Mouse (Mus musculus) adrenal gland, adult 2 months (tissue): ENCODE measurements around the gene Tnp1. TPM values are rescaled to one million over a fixed set of nuclear protein-coding genes. Genes with fewer than 3 reads are reported as not detected.

Source experiments
- DNase-seq: peaks from one replicate; pipeline ENCODE4 v3.0.0; 2021
- long read RNA-seq: library from polyadenylated mRNA; stranded (forward); transcript quantifications from one replicate; pipeline ENCODE4 v2.0.0, GENCODE M21; 2021
- polyA plus RNA-seq: library from polyadenylated mRNA; depleted of rRNA; stranded (reverse); fragments of >200 nt; gene quantifications from 2 replicates; pipeline ENCODE4 v1.2.3, GENCODE M21; 2012; rRNA removed
- total RNA-seq, 2 experiments: library from RNA; stranded (reverse); gene quantifications; 2 replicates each; pipeline ENCODE4 v1.2.3; 2021

Gene Tnp1
- not detected for total RNA-seq
- not detected in 2 replicates for polyA plus RNA-seq
- long read RNA-seq = 0 reads

DNA sequence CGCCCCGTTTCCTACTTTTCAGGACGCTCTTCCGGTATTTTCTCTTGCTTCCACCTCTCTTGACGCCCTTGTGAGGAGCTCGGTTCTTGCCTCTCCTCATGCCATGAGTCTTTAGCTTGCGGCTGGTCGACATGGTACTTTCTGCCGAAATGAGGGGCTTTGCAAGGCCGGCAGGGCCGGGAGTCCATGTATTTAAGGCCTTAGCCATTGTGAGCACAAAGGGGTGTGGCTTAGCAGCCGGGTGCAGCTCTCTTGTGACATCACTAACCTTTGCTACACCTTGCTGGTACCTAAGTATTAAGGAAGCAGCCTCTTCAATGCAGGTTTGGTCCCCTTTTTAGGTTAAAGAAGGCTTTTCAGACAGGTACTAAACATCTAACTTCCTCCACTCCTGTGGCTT lies at the start of gene Tnp1:
Gene Tnp1, minus strand, starts transcription at position 179 of the 400 bp plus-strand sequence.
- DNase-seq = no peak

DNA sequence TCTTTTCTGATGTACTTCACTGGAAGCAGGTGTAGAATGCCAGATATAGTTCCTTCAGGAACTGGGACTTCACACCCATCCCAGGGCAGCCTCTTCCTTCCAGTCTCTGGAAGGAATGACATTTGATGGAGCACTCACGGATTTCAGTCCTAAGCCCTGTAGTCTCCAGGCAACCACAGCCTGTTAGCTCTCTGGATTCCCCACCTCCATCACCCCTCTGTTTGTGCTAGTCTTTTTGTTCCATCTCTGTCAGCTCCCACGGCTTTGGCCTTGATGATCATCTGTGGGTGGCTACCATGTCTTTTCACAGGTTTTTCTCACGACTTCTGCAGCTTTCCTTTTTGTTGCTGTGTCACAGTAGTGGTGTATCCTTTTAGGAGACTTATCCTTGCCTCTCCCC lies 48.6 kb upstream of the Tnp1 start:
- DNase-seq = no peak

DNA sequence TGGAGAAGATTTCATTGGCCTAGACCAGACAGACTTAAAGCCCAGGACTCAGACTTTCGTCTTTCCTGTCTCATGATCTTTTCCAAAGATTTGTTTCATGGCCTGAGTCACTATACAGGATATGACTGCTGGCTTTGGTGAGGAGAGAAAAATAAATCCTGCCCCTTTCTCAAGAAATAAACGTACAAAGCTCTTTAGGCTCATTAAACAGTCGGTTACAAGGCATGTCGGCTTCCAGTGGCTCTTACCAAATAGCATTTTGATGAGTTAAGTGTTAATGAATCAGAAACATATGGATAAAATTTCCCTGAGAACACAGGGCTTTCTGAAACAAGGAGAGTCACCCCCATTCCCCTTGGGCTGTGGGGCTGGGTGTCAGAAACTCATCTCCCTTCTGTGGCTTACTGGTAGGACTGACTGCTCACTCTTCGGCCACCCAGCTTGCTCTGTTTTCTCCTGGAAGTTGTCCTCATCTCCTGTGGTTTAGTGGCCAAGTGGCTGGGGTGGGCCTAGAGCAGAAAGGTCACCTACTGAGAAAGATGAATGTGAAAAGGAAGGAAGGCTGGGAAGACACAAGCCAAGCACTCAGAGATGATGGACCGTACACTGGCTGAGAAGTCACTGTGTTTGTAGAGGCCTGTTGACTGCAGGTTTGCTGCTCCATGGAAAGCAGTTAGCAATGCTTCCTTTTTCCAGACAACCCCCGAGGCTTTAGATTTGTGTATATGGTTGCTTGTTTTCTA lies 46.0 kb upstream of the Tnp1 start:
- DNase-seq = no peak

DNA sequence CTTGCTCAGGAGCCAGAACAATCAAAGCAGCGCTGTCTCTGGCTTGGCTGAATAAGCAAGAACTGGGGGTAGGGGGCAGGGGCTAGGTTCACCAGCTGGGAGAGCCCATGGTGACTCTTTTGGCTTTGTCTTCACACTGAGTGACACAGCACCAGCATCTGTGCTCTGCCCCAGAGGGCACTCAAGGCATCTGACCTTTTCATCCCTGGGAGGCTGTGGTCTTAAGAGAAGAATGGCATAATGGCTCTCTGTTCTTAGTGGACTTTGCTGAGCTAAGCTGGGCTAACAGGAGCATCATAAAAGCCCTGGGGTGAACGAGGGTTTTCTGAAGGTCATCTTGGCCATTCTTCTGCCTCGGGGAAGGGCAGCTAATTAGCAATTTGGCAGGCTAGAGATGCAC lies 44.6 kb upstream of the Tnp1 start:
- no peak for DNase-seq

DNA sequence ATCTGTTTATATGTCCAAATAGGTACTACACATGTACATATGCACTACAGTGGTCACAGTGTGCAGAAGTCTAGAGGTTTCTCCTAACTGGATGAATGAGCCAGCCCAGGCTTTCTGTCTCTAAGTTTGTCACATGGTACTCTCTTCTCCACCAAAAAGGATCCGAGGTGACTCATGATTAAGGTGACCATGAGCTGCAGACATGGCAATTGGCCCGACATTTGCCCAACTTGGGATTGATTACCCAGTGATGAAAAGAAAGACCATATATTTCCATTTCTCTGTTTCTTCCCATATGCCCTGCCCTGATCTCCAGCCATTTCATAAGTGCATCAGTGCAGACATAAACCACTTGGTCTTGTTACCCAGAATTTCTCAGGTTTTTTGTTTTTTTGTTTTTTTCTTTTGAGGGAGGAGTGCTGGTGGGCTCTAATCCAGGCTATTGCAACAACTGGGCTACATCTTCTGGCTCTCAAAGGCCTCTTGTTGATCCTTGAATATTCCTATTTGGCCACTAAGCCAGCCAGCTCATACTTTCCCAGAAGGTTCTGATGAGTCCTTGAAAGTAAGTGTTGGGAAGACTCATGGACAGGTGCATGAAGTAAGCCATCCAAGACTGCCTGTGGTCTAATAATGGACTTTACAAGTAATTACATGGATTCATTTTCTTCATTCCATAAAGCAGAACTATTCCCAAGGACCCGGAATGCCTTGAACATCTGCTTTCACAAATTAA lies 40.7 kb upstream of the Tnp1 start:
- DNase-seq = peak; percentile 56

DNA sequence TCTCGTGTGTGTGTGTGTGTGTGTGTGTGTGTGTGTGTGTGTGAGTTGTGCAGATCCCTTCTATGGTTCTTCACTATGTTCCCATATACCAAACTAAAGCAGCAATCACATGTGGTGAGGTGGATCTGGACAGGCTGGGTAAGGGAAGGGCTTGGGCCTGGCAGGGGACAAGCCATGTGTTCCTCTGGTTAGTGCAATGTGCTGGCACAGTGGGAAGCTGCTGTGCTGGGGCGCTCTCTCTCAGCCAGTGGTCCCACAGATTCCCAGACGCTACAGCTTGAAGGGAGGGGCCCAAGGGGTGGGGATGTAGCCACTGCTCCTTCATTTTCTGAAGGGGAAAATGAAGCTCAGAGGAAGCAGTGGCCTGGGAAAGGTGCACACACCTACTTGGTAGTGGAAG lies 40.1 kb upstream of the Tnp1 start:
- no peak for DNase-seq

DNA sequence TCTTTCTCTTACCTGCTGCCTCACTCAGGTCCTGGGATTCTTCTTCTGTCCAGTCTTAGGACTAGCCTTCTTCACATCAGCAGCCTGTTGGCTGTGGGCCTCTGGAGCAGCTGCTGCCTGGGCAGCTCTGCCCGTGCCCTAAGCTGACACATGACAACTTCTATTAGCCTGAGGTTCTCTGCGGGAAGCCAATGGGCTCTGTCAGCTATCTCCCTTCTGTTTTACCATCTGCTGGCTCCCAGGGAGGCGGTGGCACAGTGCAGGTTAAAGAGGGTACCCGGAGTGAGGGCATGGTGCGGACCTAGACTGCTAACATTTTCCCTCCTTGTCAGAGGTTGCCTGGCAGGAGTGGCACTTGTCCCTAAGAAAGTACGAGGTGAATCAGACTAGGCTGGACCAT lies 39.5 kb upstream of the Tnp1 start:
- DNase-seq = no peak

DNA sequence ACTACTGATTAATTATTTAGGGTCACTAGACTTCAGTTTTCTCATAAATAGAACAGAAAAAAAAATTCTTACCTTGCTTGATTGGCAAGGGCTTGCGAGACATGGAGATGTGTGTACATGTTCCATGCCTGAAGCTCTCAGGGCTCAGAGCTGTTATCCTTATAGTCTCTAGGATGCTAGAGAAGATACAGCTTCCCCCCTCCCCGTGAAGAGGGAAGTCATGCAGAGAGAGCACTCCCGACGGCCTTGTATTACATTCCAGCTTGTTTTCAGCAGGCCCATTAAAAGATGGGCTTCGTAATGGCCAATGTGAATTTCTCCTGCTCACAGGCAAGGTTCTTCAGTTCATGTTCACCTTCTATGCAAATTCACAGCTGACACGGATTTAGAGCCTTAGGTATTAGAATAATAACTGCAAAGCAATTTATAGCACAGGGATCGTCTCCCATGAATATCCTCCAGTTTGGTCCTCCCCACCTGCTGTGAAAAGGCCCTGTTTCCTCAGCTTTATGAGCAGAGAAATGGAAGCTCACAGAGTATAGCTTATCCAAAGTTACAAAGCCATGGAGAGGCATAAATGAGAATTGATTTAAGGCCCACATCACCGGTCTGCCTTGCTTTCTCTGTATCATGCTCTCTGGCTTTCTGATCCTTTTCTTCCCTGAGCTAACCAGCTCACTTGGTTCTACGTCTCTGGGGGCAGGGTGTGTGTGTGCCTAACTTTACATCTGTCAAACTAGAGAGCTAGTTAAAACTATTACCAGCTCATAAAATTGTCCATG lies 38.0 kb upstream of the Tnp1 start:
- DNase-seq = no peak

DNA sequence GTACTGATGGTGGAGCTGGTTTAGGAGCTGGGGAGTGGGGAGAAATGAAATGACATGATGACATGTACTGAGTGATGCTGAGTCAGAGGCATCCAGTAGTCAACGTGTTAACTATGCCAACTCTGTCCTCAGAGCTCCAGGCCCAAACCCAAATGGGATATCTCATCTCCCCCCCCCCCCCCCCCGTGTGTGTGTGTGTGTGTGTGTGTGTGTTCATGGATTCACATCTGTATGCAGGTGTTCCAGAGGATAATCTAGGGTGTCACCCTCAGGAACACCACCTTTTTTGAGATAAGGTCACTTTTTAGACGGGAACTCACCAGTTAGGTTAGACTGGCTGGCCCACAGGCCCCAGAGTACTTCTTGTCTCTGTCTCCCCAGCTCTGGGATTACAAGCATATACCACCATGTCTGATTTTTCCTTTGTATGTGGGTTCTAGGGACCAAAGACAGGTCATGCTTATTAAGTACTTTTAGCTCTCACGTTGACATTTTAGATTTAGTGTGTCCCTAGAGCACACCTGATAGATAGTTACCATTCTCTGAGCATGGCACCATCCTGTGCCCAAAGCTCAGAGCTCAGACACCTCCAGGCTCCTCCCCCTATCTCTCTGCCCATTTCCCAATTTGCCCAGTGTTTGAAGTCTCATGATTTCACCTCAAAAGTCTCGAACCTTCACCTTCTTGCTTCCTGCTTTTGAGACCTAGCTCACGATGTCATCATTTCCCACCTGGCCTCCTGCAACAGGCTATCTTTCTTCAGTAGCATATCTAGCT lies 31.4 kb upstream of the Tnp1 start:
- DNase-seq = no peak

DNA sequence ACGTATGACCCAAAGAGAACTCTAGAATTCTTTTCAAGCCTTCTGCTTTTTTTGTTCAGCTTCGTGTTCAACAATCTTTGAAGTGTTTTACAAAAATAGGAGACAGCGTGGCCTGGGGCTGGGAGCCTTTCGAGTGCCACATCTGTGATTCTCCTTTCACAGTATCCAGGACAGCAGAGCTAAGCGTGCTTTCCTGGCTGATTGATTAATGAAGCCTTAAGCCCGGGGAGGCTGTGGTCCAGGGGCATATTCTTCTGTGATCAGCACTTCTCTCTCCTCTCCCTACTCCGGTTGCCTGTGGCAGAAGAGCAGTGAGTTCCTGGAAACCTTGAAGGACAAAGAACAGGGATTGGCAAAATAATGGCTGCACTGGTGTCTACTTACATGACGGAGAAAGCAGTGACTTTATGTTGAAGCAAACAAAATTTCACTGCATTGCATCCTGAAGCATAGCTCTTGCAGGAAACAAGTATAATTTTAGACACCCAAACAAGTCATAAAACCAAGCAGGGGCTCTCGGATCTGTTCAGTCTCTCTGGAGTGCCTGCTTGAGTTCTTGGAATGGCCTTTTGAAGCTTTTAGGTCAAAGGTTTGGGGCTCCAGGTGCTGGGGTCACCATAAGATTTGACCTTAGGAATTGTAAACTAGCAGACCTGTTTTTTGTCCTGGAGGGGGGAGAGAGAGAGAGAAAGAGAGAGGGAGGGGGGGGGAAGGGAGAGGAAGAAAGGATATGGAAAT lies 30.4 kb upstream of the Tnp1 start:
- DNase-seq = no peak

DNA sequence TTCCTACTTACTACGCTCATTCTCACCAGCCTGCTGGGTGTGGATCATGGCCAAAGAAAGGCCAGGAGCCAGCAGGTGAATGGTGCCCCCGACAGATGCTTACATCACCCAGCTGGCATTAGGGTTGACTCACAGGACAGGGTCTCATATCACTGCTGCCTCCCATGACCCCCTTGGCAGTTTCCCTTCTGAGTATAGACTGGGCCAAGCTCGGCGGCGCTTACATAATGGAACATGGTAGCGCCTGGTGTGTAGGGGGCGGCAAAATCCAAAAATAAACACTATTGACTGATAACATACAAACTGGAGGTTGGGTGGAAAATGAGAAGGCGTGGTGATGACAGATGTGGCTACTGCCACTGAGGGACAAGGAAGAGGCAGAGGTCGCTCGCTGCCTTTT lies 28.0 kb upstream of the Tnp1 start:
- DNase-seq = no peak

DNA sequence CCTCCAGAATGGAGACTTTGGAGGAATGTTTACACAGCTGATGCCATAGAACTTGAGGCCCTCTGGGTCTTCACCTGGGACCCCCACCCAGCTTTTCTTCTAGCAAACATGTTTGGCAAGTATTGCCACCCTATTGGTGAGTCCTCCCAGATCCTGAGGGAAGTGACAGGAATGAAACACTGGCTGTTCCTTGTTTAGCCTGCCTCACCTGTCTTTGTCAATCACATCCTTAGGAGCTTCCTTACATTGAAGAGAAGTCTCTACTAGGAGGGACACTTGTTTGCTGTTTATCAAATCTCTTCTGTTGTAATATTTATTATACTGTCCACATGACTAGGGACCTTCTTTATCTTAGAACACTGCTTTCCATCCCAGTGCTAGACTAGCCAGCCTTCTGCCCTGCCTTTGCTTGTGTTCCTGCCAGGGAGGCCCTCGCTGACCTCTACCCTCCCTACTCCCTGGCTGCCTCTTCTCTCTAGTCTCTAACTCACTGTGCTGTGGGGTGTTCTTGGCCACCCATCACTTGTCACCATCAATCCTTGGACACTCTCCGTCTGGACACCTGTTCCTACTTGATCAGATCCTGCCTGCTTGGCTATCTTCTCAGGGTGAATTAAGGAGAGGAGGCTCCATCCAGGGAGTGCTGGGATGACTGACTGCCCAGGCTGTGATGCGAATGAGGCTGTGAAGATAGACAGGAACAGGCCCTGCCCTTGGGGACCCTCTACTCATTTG lies 25.1 kb upstream of the Tnp1 start:
- DNase-seq = no peak

DNA sequence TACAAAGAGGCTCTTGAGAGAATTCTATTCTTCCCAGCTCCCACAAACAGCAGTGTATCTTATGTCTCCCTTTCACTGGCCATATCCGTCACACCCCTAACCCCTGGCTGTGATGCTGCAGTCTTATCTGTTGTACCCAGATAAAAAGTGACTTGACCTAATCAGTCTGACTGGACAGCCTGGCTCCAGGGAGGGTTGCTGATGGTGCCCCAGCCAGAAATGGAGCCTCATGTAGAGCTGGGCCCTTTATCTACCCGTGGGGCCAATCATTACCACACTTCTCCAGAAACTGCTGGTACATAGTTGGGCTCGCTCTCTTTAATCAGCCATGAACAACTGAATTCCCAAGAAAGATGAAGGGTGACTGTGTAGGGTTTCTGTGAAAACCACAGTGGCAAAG lies 22.8 kb upstream of the Tnp1 start:
- no peak for DNase-seq

DNA sequence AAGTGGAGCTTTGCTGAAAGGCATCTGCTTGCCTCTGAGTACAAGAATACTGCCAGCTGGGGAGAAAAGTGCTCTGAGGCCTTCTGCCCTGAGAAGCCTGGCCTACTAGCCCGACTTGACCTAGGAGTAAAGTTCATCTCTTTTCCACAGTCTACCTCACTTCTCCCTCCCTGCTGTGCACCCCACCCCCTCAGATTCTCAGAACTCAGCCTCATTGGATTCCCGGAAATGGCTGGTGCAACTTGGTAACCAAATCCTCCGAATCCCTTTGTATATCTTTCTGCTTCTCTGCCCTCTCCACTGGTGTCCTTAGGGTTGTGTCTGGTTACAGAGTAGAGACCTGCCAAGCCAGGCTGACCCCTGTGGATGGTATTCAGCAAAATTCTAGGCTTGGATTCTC lies 20.8 kb upstream of the Tnp1 start:
- no peak for DNase-seq

DNA sequence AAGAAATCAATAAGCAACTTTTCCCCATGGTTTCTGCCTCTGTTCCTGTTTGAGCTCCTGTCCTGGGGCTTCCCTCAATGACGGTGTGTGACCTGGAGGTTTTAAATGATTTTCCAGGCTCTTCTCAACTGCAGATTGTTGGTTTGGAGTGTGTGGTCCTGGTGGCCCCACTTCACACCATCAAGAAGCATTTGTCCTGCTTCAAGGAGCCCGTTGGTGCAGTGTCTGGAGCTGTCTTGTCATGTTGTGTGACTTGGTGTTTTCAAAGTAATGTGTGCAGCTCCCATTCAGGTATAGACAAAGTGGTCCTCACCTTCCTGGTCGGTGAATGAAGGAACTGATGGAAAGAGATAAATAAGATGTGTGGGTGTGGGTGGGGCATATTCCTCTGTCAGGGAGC lies 20.0 kb upstream of the Tnp1 start:
- DNase-seq = no peak

DNA sequence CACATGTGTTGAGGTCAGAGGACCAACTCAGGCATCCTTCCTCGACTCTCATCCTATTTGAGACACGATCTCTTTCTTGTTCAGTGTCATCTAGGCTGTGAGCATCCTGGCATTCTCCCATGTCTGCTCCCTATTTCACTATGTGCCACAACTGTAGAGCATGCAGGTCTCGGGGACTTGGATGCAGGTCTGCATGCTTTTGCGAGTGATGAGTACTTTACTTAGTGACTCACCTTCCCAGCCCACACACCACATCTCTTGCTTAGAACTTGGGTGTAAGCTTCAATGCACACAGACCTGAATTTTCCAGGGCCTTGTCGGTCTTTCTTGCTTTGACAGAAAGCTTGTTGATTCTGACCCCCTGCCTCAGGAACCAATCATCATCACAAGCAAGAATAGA lies 16.8 kb upstream of the Tnp1 start:
- no peak for DNase-seq

DNA sequence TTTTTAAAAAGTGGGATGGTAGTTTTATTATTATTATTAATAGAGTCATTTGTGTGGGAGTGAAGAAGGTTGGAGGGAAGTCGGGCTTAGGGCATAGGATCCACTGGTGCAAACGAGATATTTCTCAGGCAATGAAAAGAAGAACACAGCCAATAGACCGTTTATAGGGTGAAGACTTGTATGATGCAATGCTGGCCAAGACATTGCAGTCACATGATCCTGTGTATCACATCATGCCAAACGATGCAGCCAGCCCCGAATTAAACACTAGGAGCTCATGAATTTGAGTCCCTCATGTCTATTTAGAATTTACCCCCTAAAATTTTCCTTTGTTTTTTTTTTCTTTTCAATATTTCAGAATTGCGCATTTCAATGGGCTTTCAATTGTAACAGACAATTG lies 13.0 kb upstream of the Tnp1 start:
- no peak for DNase-seq

DNA sequence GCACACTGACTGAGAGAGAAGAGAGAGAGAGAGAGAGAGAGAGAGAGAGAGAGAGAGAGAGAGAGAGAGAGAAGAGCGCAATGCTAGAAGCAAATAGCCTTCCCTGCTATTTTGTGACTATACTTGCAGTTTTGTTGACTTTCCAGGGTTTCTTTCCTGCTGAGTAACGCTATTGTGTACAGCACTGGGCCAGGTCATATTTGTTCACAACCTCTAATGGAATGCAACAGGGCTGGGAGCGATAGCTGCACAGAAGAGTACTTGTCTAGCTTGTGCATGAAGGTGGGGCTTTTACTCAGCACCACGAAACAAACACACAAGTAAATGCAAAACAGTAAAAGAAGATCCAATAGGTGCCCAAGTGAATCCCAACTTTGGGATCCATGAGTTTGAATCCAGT lies 11.7 kb upstream of the Tnp1 start:
- DNase-seq = no peak

DNA sequence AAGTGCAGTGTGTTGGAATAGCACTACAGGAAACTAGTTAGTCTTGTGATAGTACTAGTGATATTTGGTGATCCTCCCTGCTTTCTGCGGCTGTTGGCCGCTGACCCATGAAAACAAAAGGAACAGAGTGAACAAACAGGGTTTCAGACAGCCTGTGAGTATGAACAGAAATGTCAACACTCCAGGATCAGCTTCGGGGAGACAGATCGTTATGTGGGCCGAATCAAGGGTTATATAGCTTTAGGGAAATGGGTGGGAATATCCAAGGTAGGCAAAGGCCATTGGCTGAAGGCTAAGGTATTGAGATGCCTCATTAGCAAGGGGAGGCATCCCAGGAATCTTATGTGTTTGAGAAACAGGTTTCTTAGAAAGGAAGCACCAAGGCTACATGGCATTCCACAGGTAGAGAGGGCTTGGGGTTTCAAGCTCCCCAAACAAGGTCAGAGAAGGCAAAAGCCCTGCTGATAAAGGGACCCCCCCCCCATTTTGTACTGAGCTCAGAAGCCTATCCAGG lies 11.1 kb upstream of the Tnp1 start:
- DNase-seq = no peak

DNA sequence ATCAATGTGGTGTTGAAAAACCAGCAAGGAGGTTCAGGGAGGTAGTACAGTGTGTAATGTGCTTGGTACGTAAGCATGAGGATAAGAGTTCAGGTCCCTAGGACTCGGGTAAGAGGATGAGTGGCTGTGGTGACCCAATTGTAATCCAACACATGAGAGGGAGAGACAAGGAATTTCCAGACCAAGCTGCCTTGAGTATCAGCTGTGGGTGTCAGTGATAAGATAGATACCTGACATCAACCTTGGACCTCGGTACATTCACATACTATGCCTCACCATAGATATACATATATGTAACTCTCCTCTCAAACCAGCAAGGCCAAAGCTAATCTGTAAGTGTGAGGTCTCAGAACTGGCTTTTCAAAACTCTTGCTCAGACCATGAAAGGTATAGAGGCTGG lies 10.4 kb upstream of the Tnp1 start:
- no peak for DNase-seq

DNA sequence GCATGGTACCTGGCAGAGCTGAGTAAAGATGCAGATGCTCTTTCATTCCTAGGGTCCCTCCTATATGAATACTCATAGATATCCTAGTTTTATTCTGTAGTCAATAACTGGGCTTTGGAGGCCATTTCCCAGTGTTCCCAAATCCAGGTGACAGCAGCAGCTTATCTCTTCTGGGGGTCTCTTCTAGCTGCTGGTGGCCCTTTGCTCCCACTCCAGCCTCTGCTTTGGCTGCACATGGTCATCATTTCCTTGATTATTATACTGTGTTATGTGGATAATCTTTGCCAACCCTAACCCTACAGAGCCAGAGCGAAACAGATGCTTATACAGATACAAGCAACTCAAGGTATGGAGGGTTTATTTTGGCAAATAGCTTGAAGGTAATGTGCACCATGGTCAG lies 8.9 kb downstream of the Tnp1 start:
- no peak for DNase-seq
